Mouse (Mus musculus) macrophage (primary cell): ENCODE measurements at regions not wholly inside any gene's neighbourhood (a gene's known extent, or its start where the extent isn't known, plus 50 kb on each side); places are given as distances from the start of the nearest gene placed in this dataset.

Experiments
- H3K27ac ChIP-seq: fragments of 350-480 bp; formaldehyde crosslinking; 2 replicates; pipeline ENCODE4 v1.9.0; 2021
- H3K36me3 ChIP-seq: fragments of 350-480 bp; formaldehyde crosslinking; 2 replicates; pipeline ENCODE4 v1.9.0; 2021; ENCODE audit errors: inconsistent target
- H3K4me3 ChIP-seq: fragments of 350-480 bp; formaldehyde crosslinking; 2 replicates; pipeline ENCODE4 v1.9.0; 2021; ENCODE audit errors: inconsistent target
- H3K79me2 ChIP-seq: fragments of 350-480 bp; formaldehyde crosslinking; 2 replicates; pipeline ENCODE4 v1.9.0; 2021; ENCODE audit errors: inconsistent target
- WGBS: methylation state at CpG from one replicate; pipeline ENCODE4 v1.1.7; 2026; ENCODE audit warnings: inconsistent platforms; ENCODE audit not compliant: missing documents; 5-methylcytosine and 5-hydroxymethylcytosine counted together

DNA sequence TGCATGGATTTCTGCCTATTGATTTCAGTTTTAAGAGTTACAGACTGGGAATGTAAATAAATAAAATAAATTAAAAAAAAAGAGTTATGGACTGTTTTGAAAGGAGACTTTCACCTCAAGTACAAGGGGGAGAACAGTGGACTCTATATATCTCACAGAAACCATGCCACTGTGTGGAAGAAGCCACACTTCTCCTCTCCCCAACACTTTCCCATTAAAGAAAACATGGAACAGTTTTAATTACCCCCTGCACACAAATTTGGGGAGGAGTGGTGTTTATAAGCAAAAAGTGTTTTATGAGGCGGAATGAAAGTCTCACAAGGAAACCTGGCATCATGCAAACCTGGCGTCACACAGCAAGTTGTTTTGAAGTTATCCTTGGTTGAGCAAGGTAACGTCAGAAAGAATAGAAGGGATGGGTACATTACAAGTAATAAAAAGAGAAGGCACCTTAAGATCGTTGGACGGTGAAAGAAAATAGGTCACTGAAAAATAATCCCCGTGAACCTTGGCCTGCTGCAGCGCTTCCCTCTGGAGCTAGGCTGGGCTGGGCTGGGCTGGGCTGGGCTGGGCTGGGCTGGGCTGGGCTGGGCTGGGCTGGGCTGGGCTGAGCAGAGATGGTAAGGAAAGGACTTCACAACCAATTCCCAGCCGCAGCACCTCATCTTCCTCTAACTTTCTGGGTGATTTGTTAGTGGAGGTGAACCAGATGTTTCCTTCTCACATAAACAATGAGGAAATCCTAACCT lies 232.2 kb upstream of the Tank start:
- Histone ChIP-seq H3K4me3 (no peak overlapping the region), H3K79me2 (no peaks in the 10 kb centered on the region), H3K36me3 (no peaks in the 10 kb centered on the region), H3K27ac (no peak overlapping the region)
- WGBS, result 93% methylated on average over 8 of the region's 8 CpGs

- 96% methylated on average over 7 of the region's 7 CpGs for WGBS
- Histone ChIP-seq H3K79me2 (no peaks in the 10 kb centered on the region), H3K36me3 (no peaks in the 10 kb centered on the region), H3K4me3 (no peak overlapping the region), H3K27ac (no peak overlapping the region)
Observed at GRCm38 (mm10) chr2:61345311-61345710, 233.1 kb upstream of the Tank start.

DNA sequence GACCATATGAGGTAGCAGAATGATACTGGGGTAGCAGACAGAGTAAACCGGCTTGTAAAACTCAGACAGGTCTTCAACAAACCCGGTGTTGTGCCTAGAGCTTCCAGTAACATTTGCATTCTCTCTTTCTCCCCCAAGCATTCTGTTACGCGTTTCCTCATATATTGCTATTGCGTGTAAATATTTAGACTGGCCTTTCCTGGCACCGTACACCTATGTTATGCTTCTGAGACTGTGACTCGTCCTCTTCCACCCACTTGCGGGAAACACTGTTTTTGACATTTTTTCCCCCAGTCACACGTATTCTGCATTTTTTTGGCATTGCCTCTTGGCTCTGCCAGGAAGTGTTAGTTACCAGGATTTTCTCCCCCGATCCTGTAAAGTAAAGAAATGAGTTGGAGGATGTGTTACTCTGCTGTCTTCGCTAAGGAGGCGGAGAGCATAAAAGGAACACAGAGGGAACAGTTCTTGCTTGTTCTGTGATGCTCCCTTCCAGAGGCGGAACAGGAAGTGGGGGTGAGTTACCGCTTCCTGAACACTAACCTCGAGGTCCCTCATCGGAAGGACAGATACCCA lies 233.7 kb upstream of the Tank start:
- WGBS, result 80% methylated on average over 16 of the region's 16 CpGs
- H3K27ac ChIP-seq, result no peak overlapping the region
- H3K36me3 ChIP-seq, result no peaks in the 10 kb centered on the region
- H3K4me3 ChIP-seq, result no peak overlapping the region
- no peaks in the 10 kb centered on the region for H3K79me2 ChIP-seq

DNA sequence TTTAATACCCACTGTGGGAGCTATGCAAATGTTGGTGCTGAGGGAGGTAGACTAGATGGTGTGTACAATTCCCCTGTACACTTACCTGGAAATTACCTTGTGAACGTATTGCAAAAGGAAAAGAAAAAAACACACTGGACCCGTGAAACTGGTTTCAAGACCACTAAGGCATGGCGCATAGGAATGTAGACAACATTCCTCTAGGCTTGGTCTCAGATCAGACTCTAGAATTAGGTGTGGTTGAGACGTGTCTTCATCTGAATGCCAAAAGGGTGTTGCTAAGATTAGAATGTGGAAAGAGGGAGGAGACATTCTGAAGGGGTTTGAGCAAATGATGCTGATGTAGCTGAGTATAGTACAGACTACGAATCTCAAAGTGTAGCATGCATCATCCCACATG lies 237.1 kb upstream of the Tank start:
- no peaks in the 10 kb centered on the region for H3K36me3 ChIP-seq
- 94% methylated on average over 5 of the region's 5 CpGs for WGBS
- no peak overlapping the region for H3K4me3 ChIP-seq
- no peaks in the 10 kb centered on the region for H3K79me2 ChIP-seq
- H3K27ac ChIP-seq, result no peak overlapping the region

- no peak overlapping the region for H3K27ac ChIP-seq
- 92% methylated on average over 4 of the region's 4 CpGs for WGBS
- H3K79me2 ChIP-seq, result no peaks in the 10 kb centered on the region
- no peak overlapping the region for H3K4me3 ChIP-seq
- no peaks in the 10 kb centered on the region for H3K36me3 ChIP-seq
Observed at GRCm38 (mm10) chr2:61319226-61319625, 259.2 kb upstream of the Tank start.

DNA sequence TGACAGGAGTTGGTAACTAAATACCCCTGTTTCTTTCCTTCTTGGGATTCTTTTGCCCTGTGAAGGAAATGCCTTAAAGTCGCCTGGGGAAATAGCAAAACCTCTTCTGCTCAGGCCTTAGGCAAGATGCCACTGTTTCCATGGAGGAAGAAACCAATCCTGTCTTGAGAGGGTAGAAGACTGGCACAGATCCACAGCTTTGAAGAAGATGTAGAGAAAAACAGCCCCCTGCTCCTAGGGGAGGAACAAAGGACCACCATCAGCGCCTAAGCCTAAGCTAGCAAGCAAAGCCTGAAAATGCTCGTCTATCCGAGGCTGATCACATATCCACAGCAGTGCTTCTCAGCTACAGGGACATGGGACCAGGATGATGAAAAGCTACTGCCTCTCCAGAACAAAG lies 268.0 kb upstream of the Tank start:
- Histone ChIP-seq H3K36me3 (no peaks in the 10 kb centered on the region), H3K4me3 (no peak overlapping the region), H3K79me2 (no peaks in the 10 kb centered on the region), H3K27ac (no peak overlapping the region)
- 96% methylated on average over 4 of the region's 4 CpGs for WGBS

DNA sequence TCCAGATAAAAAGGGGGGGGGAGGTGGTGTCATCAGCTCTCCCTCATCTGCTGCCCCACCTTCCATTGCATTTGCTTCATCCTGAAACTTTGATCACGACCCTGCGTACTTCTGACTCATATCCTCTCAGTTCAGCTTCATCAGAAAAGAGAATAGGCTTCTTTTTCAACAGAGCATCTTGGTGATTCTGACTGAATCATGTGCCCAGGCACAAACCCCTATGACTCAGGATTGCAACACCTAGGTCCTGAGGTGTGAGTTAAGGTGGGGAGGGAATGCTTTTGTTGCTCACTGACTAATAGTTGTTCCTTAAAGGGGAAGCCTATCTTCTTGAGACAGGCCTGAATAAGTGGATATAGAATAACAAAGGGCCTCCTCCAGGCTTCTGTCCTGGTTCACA lies 269.2 kb upstream of the Tank start:
- Histone ChIP-seq H3K27ac (no peak overlapping the region), H3K4me3 (no peak overlapping the region), H3K79me2 (no peaks in the 10 kb centered on the region), H3K36me3 (no peaks in the 10 kb centered on the region)
- 56% methylated on average over 2 of the region's 2 CpGs for WGBS

- no peak overlapping the region for H3K27ac ChIP-seq
- H3K4me3 ChIP-seq, result no peak overlapping the region
- H3K36me3 ChIP-seq, result no peaks in the 10 kb centered on the region
- no peaks in the 10 kb centered on the region for H3K79me2 ChIP-seq
- WGBS, result 31% methylated on average over 5 of the region's 5 CpGs
Observed at GRCm38 (mm10) chr2:61297135-61297534, 281.2 kb upstream of the Tank start.

GRCm38 (mm10) chr2:61296606-61297005 lies 281.8 kb upstream of the Tank start:
- 74% methylated on average over 6 of the region's 6 CpGs for WGBS
- H3K79me2 ChIP-seq, result no peaks in the 10 kb centered on the region

DNA sequence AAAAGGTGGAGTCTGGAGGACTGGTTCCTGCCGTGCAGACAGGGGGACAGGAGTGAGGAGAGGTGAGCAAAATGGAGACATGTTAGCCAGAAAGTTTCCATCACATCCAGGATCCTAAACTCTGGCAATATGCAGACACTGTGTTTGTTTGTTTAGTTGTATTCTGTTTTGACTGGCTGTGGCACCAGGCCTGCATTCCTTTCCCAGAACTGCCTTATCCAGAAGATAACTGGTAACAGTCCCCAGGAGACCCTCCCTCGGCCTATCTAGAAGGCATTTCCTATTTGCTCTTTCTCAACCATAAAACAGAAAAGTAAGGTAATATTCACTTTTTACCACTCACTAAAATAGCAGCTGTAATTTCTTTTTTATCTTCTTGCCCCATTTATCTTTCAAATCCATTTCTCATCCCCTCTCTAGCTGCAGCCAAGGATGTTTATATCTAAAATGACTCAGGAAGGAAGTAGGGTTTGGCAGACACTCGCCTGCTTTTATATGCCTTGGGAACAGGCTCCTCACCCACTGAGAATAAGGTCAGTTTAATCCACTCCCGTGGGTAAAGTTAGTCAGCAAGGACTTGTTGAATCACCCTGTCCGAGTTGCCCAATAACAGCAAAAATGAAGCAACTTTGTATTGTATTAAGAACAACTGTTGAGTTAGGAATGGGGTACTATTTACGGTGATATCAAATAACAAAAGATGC lies 283.0 kb upstream of the Tank start:
- WGBS, result 27% methylated on average over 6 of the region's 6 CpGs
- Histone ChIP-seq H3K27ac (no peak overlapping the region), H3K79me2 (no peaks in the 10 kb centered on the region), H3K4me3 (no peak overlapping the region), H3K36me3 (no peaks in the 10 kb centered on the region)

More at GRCm38 (mm10) chr2:61296606-61297005, 281.8 kb upstream of the Tank start:
- Histone ChIP-seq H3K36me3 (no peaks in the 10 kb centered on the region), H3K27ac (no peak overlapping the region), H3K4me3 (no peak overlapping the region)

- H3K4me3 ChIP-seq, result no peak overlapping the region
- H3K79me2 ChIP-seq, result no peaks in the 10 kb centered on the region
- no peak overlapping the region for H3K27ac ChIP-seq
- no peaks in the 10 kb centered on the region for H3K36me3 ChIP-seq
- WGBS, result 97% methylated on average over 2 of the region's 2 CpGs
Observed at GRCm38 (mm10) chr2:61288246-61288645, 290.1 kb upstream of the Tank start.

GRCm38 (mm10) chr2:61284706-61285105 lies 293.7 kb upstream of the Tank start:
- H3K79me2 ChIP-seq, result no peaks in the 10 kb centered on the region
- WGBS, result 89% methylated on average over 4 of the region's 6 CpGs
- no peaks in the 10 kb centered on the region for H3K36me3 ChIP-seq
- no peak overlapping the region for H3K27ac ChIP-seq
- no peak overlapping the region for H3K4me3 ChIP-seq

- Histone ChIP-seq H3K36me3 (no peaks in the 10 kb centered on the region), H3K79me2 (no peaks in the 10 kb centered on the region), H3K27ac (no peak overlapping the region), H3K4me3 (no peak overlapping the region)
- 75% methylated on average over 9 of the region's 9 CpGs for WGBS
Observed at GRCm38 (mm10) chr2:61283829-61284601, 294.4 kb upstream of the Tank start.

DNA sequence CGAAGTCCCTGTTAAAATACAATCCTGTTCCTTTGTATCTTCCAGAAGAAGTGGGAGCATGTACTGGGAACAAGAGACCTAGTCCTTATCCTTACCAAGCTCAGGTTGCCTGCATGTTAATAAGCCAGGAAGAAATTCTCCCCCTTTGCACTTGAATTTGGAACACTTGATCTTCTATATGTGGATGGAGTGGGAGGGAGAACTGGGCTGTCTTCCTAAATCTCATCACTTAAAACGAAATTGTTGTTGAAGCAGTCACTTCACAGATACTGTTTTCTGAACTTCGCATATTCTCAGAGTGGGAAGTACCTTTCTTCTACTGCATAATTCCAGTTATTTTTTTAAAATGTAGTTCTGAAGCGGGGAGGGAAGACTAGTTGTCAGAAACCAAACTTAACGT lies 305.7 kb upstream of the Tank start:
- 90% methylated on average over 5 of the region's 5 CpGs for WGBS
- Histone ChIP-seq H3K4me3 (no peak overlapping the region), H3K36me3 (no peaks in the 10 kb centered on the region), H3K79me2 (no peaks in the 10 kb centered on the region), H3K27ac (no peak overlapping the region)

DNA sequence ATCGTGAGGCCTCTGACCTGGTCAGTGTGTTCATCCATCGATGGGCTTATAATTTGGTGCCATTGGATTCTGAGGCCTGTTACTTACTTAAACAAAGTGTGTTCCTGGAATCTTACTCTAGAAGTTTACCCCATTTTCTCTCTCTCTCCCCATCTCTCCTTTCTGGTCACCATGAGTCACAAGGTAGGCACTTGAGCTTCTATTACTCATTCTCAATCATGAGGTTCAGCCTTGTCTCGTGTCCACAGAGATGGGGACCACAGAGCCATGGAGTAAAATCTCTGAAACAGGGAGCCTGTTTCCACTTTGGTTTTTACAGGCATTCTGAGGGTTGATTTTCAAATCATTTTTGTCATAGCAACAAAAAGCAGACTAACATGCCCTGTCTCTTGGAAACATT lies 304.7 kb upstream of the Rbms1 start:
- no peak overlapping the region for H3K27ac ChIP-seq
- no peak overlapping the region for H3K4me3 ChIP-seq
- 92% methylated on average over 3 of the region's 3 CpGs for WGBS
- H3K36me3 ChIP-seq, result no peaks in the 10 kb centered on the region
- no peaks in the 10 kb centered on the region for H3K79me2 ChIP-seq
